ENCODE assay signal across 9 mouse cellular contexts in the genomic region with DNA sequence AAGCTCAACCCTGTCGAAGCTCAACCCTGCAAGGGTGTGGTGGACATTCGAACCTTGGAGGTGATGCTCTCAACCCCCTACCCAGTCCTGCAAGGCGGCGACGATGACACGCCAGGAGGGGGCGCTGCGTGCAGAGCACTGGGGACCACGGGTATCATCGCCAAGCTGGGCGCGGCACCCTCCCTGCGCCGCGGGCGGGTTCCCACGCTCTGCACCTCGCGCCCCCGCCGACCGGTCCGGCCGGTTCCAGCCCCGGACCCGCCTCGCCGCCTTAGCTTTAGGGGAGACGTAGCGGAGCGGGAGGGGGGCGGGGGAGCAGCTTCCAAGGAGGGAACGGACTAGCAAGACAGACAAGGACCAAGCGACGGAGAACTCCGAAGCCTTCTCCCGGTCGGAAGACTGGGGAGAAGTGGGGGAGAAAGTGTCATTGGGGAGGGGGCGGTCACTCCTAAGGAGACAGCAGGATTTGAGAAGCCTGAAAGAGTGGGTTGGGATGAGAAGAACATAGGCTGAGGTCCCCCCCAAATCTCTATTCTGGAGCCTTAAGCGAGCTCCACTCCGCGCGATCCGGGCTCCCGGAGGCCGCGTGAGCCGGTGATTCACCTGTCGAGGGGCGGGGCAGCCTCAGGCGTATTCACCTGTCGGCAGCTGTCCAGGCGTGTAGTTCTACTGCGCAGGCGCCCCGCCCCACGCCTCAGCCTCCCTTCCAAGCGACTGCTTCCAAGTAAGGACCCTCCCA. TPM values are rescaled to one million over a fixed set of nuclear protein-coding genes. Genes with fewer than 3 reads are reported as not detected.
DNase-seq lines count a peak whose midpoint lies in the region; ATAC-seq and TF ChIP-seq lines count a peak whose summit lies in the region.
"Had no signal": no experiment of that assay in that cellular context is flagged by ENCODE, and none has a peak within 500 bp of the region (broad histone marks: within the 10 kb centered on the region; RNA-seq: fewer than 3 reads in every experiment).

No protein-coding gene starts in this region.

- WGBS in forebrain, embryonic 12.5 days = 2% methylated on average over 58 of the region's 58 CpGs
- 4% methylated on average over 57 of the region's 58 CpGs for WGBS in heart, embryonic 16.5 days
- WGBS in kidney, postnatal 0 days = 1% methylated on average over 57 of the region's 58 CpGs
- WGBS in liver, embryonic 16.5 days (ENCODE audit: insufficient replicate concordance) = 3% methylated on average over 57 of the region's 58 CpGs
- 2% methylated on average over 58 of the region's 58 CpGs for WGBS in neural tube, embryonic 12.5 days

- peak overlapping the region; percentile 71 for H3K9ac ChIP-seq in forebrain, embryonic 12.5 days
- peak overlapping the region; percentile 67 for H3K9ac ChIP-seq in heart, embryonic 16.5 days (ENCODE audit: low read length)
- peak overlapping the region; percentile 46 for H3K9ac ChIP-seq in kidney, postnatal 0 days (ENCODE audit: low read depth, low read length)
- H3K9ac ChIP-seq in liver, embryonic 16.5 days (ENCODE audit: low read depth, low read length) = no peak overlapping the region
- peak overlapping the region; percentile 69 for H3K9ac ChIP-seq in neural tube, embryonic 12.5 days

- TF ChIP-seq CTCF in kidney, postnatal 0 days (IDR thresholded peaks at IDR 0.05; ENCODE audit: low read depth) = peak; percentile 75

- ATAC-seq in forebrain, embryonic 12.5 days (ENCODE audit: low FRiP score) = no peak
- ATAC-seq in heart, embryonic 16.5 days (replicated peaks; ENCODE audit: extremely low read depth, insufficient read depth, low FRiP score) = no peak
- ATAC-seq in kidney, postnatal 0 days (replicated peaks; ENCODE audit: low FRiP score, low read depth) = peak; percentile 71
- ATAC-seq in liver, embryonic 16.5 days (ENCODE audit: low read depth) = no peak
- peak; percentile 38; the same call in 1 of the 2 replicates for ATAC-seq in neural tube, embryonic 12.5 days (ENCODE audit: low FRiP score, low read depth)
- ATAC-seq: Patski had no signal

- peak overlapping the region; percentile 92 for H3K4me2 ChIP-seq in forebrain, embryonic 12.5 days
- peak overlapping the region; percentile 96 for H3K4me2 ChIP-seq in heart, embryonic 16.5 days (ENCODE audit: low read depth, low read length)
- H3K4me2 ChIP-seq in kidney, postnatal 0 days (ENCODE audit: low read length) = peak overlapping the region; percentile 80
- peak overlapping the region; percentile 53 for H3K4me2 ChIP-seq in liver, embryonic 16.5 days (ENCODE audit: low read depth, low read length)
- peak overlapping the region; percentile 94 for H3K4me2 ChIP-seq in neural tube, embryonic 12.5 days (replicated peaks)

- H3K27me3 ChIP-seq in forebrain, embryonic 12.5 days = 0 out of 2 replicates have a peak, but pooled peaks cover 4% of the 10 kb centered on the region
- no peaks in the 10 kb centered on the region; the same call in 1 of the 2 replicates for H3K27me3 ChIP-seq in heart, embryonic 16.5 days (ENCODE audit: control insufficient read depth, insufficient read depth, low read length)
- no peaks in the 10 kb centered on the region for H3K27me3 ChIP-seq in kidney, postnatal 0 days (ENCODE audit: insufficient read depth, low read length)
- H3K27me3 ChIP-seq in liver, embryonic 16.5 days (ENCODE audit: control insufficient read depth, insufficient read depth, low read depth, low read length) = peaks cover 68% of the 10 kb centered on the region
- H3K27me3 ChIP-seq in neural tube, embryonic 12.5 days (replicated peaks) = no peaks in the 10 kb centered on the region

- H3K27ac ChIP-seq in forebrain, embryonic 12.5 days = no peak overlapping the region
- H3K27ac ChIP-seq in heart, embryonic 16.5 days (ENCODE audit: low read length) = 0 out of 2 replicates have a peak overlapping the region, but pooled peaks have one; percentile 19
- H3K27ac ChIP-seq in kidney, postnatal 0 days = peak overlapping the region; percentile 55; the same call in 1 of the 2 replicates
- no peak overlapping the region for H3K27ac ChIP-seq in liver, embryonic 16.5 days (ENCODE audit: low read length)
- H3K27ac ChIP-seq in neural tube, embryonic 12.5 days = no peak overlapping the region

- H3K4me3 ChIP-seq in forebrain, embryonic 12.5 days (replicated peaks) = peak overlapping the region; percentile 56
- H3K4me3 ChIP-seq in heart, embryonic 16.5 days (ENCODE audit: low read length) = peak overlapping the region; percentile 59
- H3K4me3 ChIP-seq in kidney, postnatal 0 days (replicated peaks; ENCODE audit: low read depth, low read length) = peak overlapping the region; percentile 49
- H3K4me3 ChIP-seq in liver, embryonic 16.5 days (ENCODE audit: low read depth, low read length) = peak overlapping the region; percentile 34
- peak overlapping the region; percentile 57 for H3K4me3 ChIP-seq in neural tube, embryonic 12.5 days

- peaks cover 21% of the 10 kb centered on the region for H3K36me3 ChIP-seq in forebrain, embryonic 12.5 days (replicated peaks)
- no peaks in the 10 kb centered on the region for H3K36me3 ChIP-seq in heart, embryonic 16.5 days (ENCODE audit: control insufficient read depth, insufficient read depth)
- peaks cover 10% of the 10 kb centered on the region; the same call in 1 of the 2 replicates for H3K36me3 ChIP-seq in kidney, postnatal 0 days (ENCODE audit: insufficient read depth, low read length)
- no peaks in the 10 kb centered on the region for H3K36me3 ChIP-seq in liver, embryonic 16.5 days (ENCODE audit: control insufficient read depth, insufficient read depth)
- peaks cover 14% of the 10 kb centered on the region for H3K36me3 ChIP-seq in neural tube, embryonic 12.5 days

- H3K9me3 ChIP-seq in forebrain, embryonic 12.5 days = no peaks in the 10 kb centered on the region
- H3K9me3 ChIP-seq in heart, embryonic 16.5 days (replicated peaks; ENCODE audit: control insufficient read depth, low read length) = no peaks in the 10 kb centered on the region
- H3K9me3 ChIP-seq in kidney, postnatal 0 days (replicated peaks; ENCODE audit: low read length) = no peaks in the 10 kb centered on the region
- H3K9me3 ChIP-seq in liver, embryonic 16.5 days (replicated peaks; ENCODE audit: control insufficient read depth, low read length) = no peaks in the 10 kb centered on the region
- no peaks in the 10 kb centered on the region for H3K9me3 ChIP-seq in neural tube, embryonic 12.5 days

- DNase-seq in spleen, adult 18-20 months = peak; percentile 26 to 56
- no peak for DNase-seq in spleen, adult 12 weeks (ENCODE audit: low spot score)
- peak; percentile 67 for DNase-seq in kidney, postnatal 0 days (ENCODE audit: low spot score)
- peak; percentile 80 for DNase-seq in thymus, postnatal 0 days (ENCODE audit: low spot score)

- peaks cover 55% of the 10 kb centered on the region for H3K4me1 ChIP-seq in forebrain, embryonic 12.5 days
- peaks cover 14% of the 10 kb centered on the region for H3K4me1 ChIP-seq in heart, embryonic 16.5 days (ENCODE audit: control insufficient read depth, insufficient read depth, low read length)
- peaks cover 4% of the 10 kb centered on the region for H3K4me1 ChIP-seq in kidney, postnatal 0 days (replicated peaks; ENCODE audit: insufficient read depth, low read length)
- peaks cover 15% of the 10 kb centered on the region for H3K4me1 ChIP-seq in liver, embryonic 16.5 days (ENCODE audit: control insufficient read depth, low read depth, low read length)
- peaks cover 47% of the 10 kb centered on the region for H3K4me1 ChIP-seq in neural tube, embryonic 12.5 days

RNA-seq across cellular contexts. Expression of a gene that starts 4.4 kb away (rescaled TPM):
- polyA plus RNA-seq in forebrain, embryonic 12.5 days (2016; fragmentation: Nextera tagmentation; extraction: Ambion mirVana) = 21.4 and 24.4 TPM in 2 replicates
- polyA plus RNA-seq in heart, embryonic 16.5 days (2015; fragmentation: Nextera tagmentation; extraction: Ambion mirVana) = 8.6 and 8.9 TPM in 2 replicates
- 7.2 and 7.4 TPM in 2 replicates for polyA plus RNA-seq in kidney, postnatal 0 days (2015; fragmentation: Nextera tagmentation; extraction: Ambion mirVana)
- polyA plus RNA-seq in liver, embryonic 16.5 days (2015; fragmentation: Nextera tagmentation; extraction: Ambion mirVana) = 0.42 and 0.73 TPM in 2 replicates
- polyA plus RNA-seq in neural tube, embryonic 12.5 days (2016; fragmentation: Nextera tagmentation; extraction: Ambion mirVana) = 17.3 and 17.4 TPM in 2 replicates
- 10.6 and 12.6 TPM in 2 replicates for polyA plus RNA-seq in thymus, postnatal 0 days (2015; fragmentation: Nextera tagmentation; extraction: Ambion mirVana)

RNA-seq across cellular contexts. Expression of a gene that starts 27.1 kb away (rescaled TPM):
- 0.15 TPM in 1 of 2 replicates, not detected in the other for polyA plus RNA-seq in forebrain, embryonic 12.5 days (2016; fragmentation: Nextera tagmentation; extraction: Ambion mirVana)
- 0.20 and 0.85 TPM in 2 replicates for polyA plus RNA-seq in heart, embryonic 16.5 days (2015; fragmentation: Nextera tagmentation; extraction: Ambion mirVana)
- 0.18 and 0.30 TPM in 2 replicates for polyA plus RNA-seq in kidney, postnatal 0 days (2015; fragmentation: Nextera tagmentation; extraction: Ambion mirVana)
- polyA plus RNA-seq in liver, embryonic 16.5 days (2015; fragmentation: Nextera tagmentation; extraction: Ambion mirVana) = not detected in 2 replicates
- 0.08 TPM in 1 of 2 replicates, not detected in the other for polyA plus RNA-seq in neural tube, embryonic 12.5 days (2016; fragmentation: Nextera tagmentation; extraction: Ambion mirVana)
- 0.62 and 0.68 TPM in 2 replicates for polyA plus RNA-seq in thymus, postnatal 0 days (2015; fragmentation: Nextera tagmentation; extraction: Ambion mirVana)

Comparison
In these comparisons a context has a peak if more than half of its experiments do, and no peak if none do; other contexts are left out.
1. ATAC-seq: peak in kidney, postnatal 0 days (single experiment) and neural tube, embryonic 12.5 days (single experiment); none in forebrain, embryonic 12.5 days (single experiment), heart, embryonic 16.5 days (single experiment) and liver, embryonic 16.5 days (single experiment).
2. H3K27ac ChIP-seq: peak in heart, embryonic 16.5 days (single experiment) and kidney, postnatal 0 days (single experiment); none in forebrain, embryonic 12.5 days (single experiment), liver, embryonic 16.5 days (single experiment) and neural tube, embryonic 12.5 days (single experiment).
3. Peak in every context shown above with its lines, with median percentiles within 50 percentile points of each other: H3K4me2 ChIP-seq and H3K4me3 ChIP-seq.